Mouse (Mus musculus) spleen, adult 2 months (tissue): ENCODE measurements around the gene Stum.

ENCODE experiments used
- CTCF ChIP-seq: fragments of 200-500 bp; IDR thresholded peaks from 2 replicates; pipeline ENCODE4 v1.5.1; 2011; ENCODE audit warnings: mild to moderate bottlenecking, inconsistent platforms; ENCODE audit not compliant: insufficient read depth, insufficient read length, insufficient replicate concordance; ENCODE audit errors: extremely low read depth
- POLR2A ChIP-seq: fragments of 200-500 bp; IDR thresholded peaks from 2 replicates; pipeline ENCODE4 v1.6.1; 2011; ENCODE audit warnings: low read depth, low read length, inconsistent platforms

- TF ChIP-seq POLR2A (no peak), CTCF (no peak)
Measured at GRCm38 (mm10) chr1:180514077-180514476, 30.8 kb upstream of the Stum start.
